Mouse (Mus musculus): ENCODE data around the gene Col4a2. TPM values are rescaled to one million over a fixed set of nuclear protein-coding genes. Genes with fewer than 3 reads are reported as not detected.

The Col4a2 gene
- polyA plus RNA-seq, 1 experiment from 2014 or later = 26.5 TPM

DNA sequence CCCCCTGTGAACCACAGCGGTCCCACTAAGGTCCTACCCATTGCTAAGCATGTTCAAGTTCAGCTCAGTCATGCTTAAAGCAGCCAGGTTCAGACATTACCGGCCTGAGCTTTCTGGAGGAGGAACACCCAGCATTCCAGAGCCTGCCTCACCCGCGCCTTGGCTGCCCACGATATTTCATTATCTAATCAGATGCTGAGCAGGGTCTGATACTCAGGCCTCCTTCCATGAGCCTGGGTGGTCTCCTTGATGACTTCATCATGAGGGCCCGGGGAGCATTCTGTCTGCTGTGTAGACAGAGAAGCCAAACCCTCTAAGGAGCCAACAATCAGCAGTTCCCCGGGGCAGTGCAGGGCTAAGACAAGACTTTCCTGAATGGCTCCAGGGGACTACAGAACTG, 80.6 kb downstream of the Col4a2 start:
- H3K36me3 ChIP-seq (ENCODE audit: control insufficient read depth, insufficient read depth, low read length) = no peaks in the 10 kb centered on the region
- peaks cover 2% of the 10 kb centered on the region; the same call in 1 of the 2 replicates for H3K4me1 ChIP-seq (ENCODE audit: control insufficient read depth, insufficient read depth, low read length)
- no peaks in the 10 kb centered on the region for H3K27me3 ChIP-seq (ENCODE audit: control insufficient read depth, insufficient read depth, low read length)
- no peak overlapping the region for H3K4me2 ChIP-seq (ENCODE audit: low read depth, severe bottlenecking)
- no peak for ATAC-seq (ENCODE audit: insufficient number of reproducible peaks, low FRiP score, low TSS enrichment, low read depth)
- 74% methylated on average over 7 of the region's 7 CpGs for WGBS
- no peaks in the 10 kb centered on the region for H3K9me3 ChIP-seq (ENCODE audit: control insufficient read depth, low read length)
- no peak overlapping the region for H3K9ac ChIP-seq (ENCODE audit: low read length)
- no peak overlapping the region for H3K27ac ChIP-seq (replicated peaks; ENCODE audit: low read depth, low read length)
- DNase-seq (ENCODE audit: low spot score) = no peak
- H3K4me3 ChIP-seq (ENCODE audit: low read depth, low read length) = no peak overlapping the region

DNA sequence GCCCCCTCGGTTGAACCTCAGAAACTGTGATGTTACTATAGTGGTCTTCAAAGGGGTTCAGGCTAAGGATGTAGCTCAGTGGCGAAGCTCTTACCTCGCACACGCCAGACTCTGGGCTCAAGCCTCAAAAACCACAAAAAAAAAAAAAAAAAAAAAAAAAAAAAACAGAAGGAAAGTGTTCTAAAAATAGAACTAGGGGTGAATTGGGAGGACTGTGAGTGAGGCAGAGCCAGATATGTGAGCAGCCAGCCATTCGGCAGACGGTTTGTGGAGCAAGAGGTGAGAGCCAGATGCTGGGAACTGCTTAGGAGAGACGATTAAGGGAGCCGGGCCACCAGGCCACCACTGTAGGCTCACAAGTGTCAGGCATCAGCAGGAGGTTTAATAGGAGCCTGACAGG, 81.0 kb downstream of the Col4a2 start:
- H3K4me1 ChIP-seq (ENCODE audit: control insufficient read depth, insufficient read depth, low read length) = peaks cover 2% of the 10 kb centered on the region; the same call in 1 of the 2 replicates
- no peak overlapping the region for H3K4me2 ChIP-seq (ENCODE audit: low read depth, severe bottlenecking)
- H3K4me3 ChIP-seq (ENCODE audit: low read depth, low read length) = no peak overlapping the region
- no peaks in the 10 kb centered on the region for H3K27me3 ChIP-seq (ENCODE audit: control insufficient read depth, insufficient read depth, low read length)
- 52% methylated on average over 8 of the region's 8 CpGs for WGBS
- H3K27ac ChIP-seq (replicated peaks; ENCODE audit: low read depth, low read length) = no peak overlapping the region; the same call in 1 of the 2 replicates
- H3K9ac ChIP-seq (ENCODE audit: low read length) = no peak overlapping the region
- no peak for ATAC-seq (ENCODE audit: insufficient number of reproducible peaks, low FRiP score, low TSS enrichment, low read depth)
- DNase-seq (ENCODE audit: low spot score) = no peak
- no peaks in the 10 kb centered on the region for H3K36me3 ChIP-seq (ENCODE audit: control insufficient read depth, insufficient read depth, low read length)
- H3K9me3 ChIP-seq (ENCODE audit: control insufficient read depth, low read length) = no peaks in the 10 kb centered on the region

DNA sequence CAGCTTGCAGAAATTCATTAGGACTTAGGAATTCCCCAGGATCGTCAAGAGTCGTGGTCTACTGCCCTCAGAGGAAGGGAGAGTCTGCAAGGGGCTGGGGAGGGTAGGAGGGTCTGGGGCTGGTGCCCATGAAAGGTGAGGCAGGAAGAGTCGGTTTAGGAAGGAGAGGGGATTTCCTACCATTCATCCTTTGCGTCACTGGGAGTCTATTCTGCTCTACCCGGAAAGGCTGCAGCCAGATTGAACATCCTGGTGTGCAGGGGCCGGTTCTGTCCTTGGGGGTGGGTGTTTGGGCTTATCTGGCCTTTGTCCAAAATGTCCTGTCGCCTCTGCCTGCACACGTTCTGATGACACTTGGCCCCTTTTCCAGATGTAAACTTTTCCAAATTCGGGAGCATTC, 82.2 kb downstream of the Col4a2 start:
- no peak for DNase-seq (ENCODE audit: low spot score)
- Histone ChIP-seq H3K4me2 (ENCODE audit: low read depth, severe bottlenecking) (no peak overlapping the region), H3K36me3 (ENCODE audit: control insufficient read depth, insufficient read depth, low read length) (no peaks in the 10 kb centered on the region), H3K27ac (replicated peaks; ENCODE audit: low read depth, low read length) (no peak overlapping the region), H3K9me3 (ENCODE audit: control insufficient read depth, low read length) (no peaks in the 10 kb centered on the region), H3K4me3 (ENCODE audit: low read depth, low read length) (no peak overlapping the region), H3K9ac (ENCODE audit: low read length) (no peak overlapping the region), H3K4me1 (ENCODE audit: control insufficient read depth, insufficient read depth, low read length) (peaks cover 2% of the 10 kb centered on the region; the same call in 1 of the 2 replicates), H3K27me3 (ENCODE audit: control insufficient read depth, insufficient read depth, low read length) (no peaks in the 10 kb centered on the region)
- WGBS = 78% methylated on average over 9 of the region's 9 CpGs
- ATAC-seq (ENCODE audit: insufficient number of reproducible peaks, low FRiP score, low TSS enrichment, low read depth) = no peak

DNA sequence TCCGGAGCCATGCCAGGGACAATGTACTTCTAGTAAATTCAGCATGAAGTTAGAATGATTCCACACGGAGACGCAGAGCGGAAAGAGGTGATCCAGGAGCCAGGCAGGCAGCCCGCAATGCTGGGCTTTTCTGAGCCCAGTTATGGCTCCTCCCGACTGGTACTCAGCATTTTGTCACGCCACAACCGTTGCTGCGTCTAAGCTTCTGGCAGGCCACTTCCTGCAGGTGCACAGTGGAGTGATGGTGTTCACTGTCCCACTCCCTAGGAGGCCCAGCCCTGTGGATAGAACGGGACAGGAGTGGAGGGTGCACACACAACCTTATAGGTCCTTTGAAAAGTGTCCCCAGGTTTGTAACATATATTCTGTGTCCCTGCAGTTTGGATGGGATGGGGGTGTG, 83.0 kb downstream of the Col4a2 start:
- H3K36me3 ChIP-seq (ENCODE audit: control insufficient read depth, insufficient read depth, low read length) = no peaks in the 10 kb centered on the region
- H3K4me2 ChIP-seq (ENCODE audit: low read depth, severe bottlenecking) = no peak overlapping the region
- no peaks in the 10 kb centered on the region for H3K27me3 ChIP-seq (ENCODE audit: control insufficient read depth, insufficient read depth, low read length)
- WGBS = 84% methylated on average over 10 of the region's 10 CpGs
- no peaks in the 10 kb centered on the region for H3K9me3 ChIP-seq (ENCODE audit: control insufficient read depth, low read length)
- H3K4me1 ChIP-seq (ENCODE audit: control insufficient read depth, insufficient read depth, low read length) = peaks cover 2% of the 10 kb centered on the region; the same call in 1 of the 2 replicates
- no peak overlapping the region for H3K4me3 ChIP-seq (ENCODE audit: low read depth, low read length)
- DNase-seq (ENCODE audit: low spot score) (no peak), ATAC-seq (ENCODE audit: insufficient number of reproducible peaks, low FRiP score, low TSS enrichment, low read depth) (no peak)
- peak overlapping the region; percentile 2; the same call in 1 of the 2 replicates for H3K9ac ChIP-seq (ENCODE audit: low read length)
- no peak overlapping the region for H3K27ac ChIP-seq (replicated peaks; ENCODE audit: low read depth, low read length)

DNA sequence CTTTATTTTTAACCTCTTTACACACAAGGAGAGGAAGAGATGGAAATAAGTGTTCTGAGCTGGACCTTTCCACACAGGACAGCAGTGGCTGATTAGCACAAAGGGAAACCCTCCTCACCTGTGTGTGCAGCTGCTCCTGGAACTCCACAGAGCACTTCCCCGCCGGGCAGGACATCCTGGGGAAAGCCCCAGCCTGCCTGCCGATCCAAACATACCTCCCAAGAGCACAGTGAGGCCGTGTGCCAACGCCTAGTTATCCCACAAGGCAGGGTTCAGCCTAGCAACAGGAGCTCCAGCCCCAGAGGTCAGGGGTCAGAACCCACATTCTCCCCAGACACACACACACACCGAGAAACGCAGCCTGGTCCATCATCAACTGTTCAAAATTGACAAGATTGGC, 83.5 kb downstream of the Col4a2 start:
- DNase-seq (ENCODE audit: low spot score) = no peak
- peaks cover 2% of the 10 kb centered on the region; the same call in 1 of the 2 replicates for H3K4me1 ChIP-seq (ENCODE audit: control insufficient read depth, insufficient read depth, low read length)
- no peak overlapping the region for H3K4me2 ChIP-seq (ENCODE audit: low read depth, severe bottlenecking)
- no peak overlapping the region for H3K4me3 ChIP-seq (ENCODE audit: low read depth, low read length)
- no peak overlapping the region for H3K27ac ChIP-seq (replicated peaks; ENCODE audit: low read depth, low read length)
- no peaks in the 10 kb centered on the region for H3K36me3 ChIP-seq (ENCODE audit: control insufficient read depth, insufficient read depth, low read length)
- no peaks in the 10 kb centered on the region for H3K9me3 ChIP-seq (ENCODE audit: control insufficient read depth, low read length)
- no peak overlapping the region for H3K9ac ChIP-seq (ENCODE audit: low read length)
- no peak for ATAC-seq (ENCODE audit: insufficient number of reproducible peaks, low FRiP score, low TSS enrichment, low read depth)
- no peaks in the 10 kb centered on the region for H3K27me3 ChIP-seq (ENCODE audit: control insufficient read depth, insufficient read depth, low read length)
- 81% methylated on average over 7 of the region's 7 CpGs for WGBS

DNA sequence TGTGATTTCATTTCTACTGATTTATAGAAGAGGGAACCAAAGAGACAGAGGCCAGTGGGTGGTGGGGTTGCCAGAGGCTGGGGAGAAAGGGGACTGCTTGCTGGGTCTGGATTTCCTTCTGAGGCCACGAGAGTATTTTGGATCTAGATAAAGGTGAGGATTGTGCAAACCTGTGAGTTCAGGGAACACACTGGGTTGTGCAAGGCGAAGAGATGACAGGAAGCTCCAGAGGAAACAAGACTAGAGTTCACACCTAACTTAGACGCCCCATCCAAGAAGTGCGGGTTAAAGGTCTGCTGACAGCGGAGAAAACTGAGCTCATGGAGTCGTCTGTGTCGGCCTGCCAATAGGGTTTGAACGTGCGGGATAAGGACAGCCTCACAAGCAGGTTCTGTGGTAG, 84.5 kb downstream of the Col4a2 start:
- H3K36me3 ChIP-seq (ENCODE audit: control insufficient read depth, insufficient read depth, low read length) = no peaks in the 10 kb centered on the region
- H3K4me3 ChIP-seq (ENCODE audit: low read depth, low read length) = no peak overlapping the region
- peaks cover 2% of the 10 kb centered on the region; the same call in 1 of the 2 replicates for H3K4me1 ChIP-seq (ENCODE audit: control insufficient read depth, insufficient read depth, low read length)
- H3K9me3 ChIP-seq (ENCODE audit: control insufficient read depth, low read length) = no peaks in the 10 kb centered on the region
- H3K9ac ChIP-seq (ENCODE audit: low read length) = no peak overlapping the region
- H3K27me3 ChIP-seq (ENCODE audit: control insufficient read depth, insufficient read depth, low read length) = no peaks in the 10 kb centered on the region
- no peak overlapping the region for H3K27ac ChIP-seq (replicated peaks; ENCODE audit: low read depth, low read length)
- WGBS = 88% methylated on average over 9 of the region's 9 CpGs
- no peak overlapping the region for H3K4me2 ChIP-seq (ENCODE audit: low read depth, severe bottlenecking)
- DNase-seq (ENCODE audit: low spot score) = no peak
- no peak for ATAC-seq (ENCODE audit: insufficient number of reproducible peaks, low FRiP score, low TSS enrichment, low read depth)

DNA sequence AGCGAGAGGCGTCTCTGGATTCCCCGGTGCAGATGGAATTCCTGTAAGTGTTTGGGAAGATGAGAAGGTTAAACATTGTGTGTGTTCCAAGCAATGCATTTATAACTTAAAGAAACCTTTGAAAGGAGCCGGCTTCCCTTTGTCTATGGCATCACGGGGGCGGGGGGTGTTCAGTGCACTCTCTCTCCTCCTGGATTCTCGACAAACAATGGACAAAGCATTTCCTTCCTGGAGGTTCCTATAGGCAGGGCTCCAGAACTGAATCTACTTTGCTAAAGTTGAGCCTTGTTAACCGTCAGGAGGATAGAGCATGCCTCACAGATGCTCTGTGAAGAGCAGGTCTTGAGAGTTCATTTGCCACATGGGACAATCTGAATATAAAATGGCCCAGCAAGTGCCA, 87.1 kb downstream of the Col4a2 start:
- no peaks in the 10 kb centered on the region for H3K27me3 ChIP-seq (ENCODE audit: control insufficient read depth, insufficient read depth, low read length)
- H3K4me2 ChIP-seq (ENCODE audit: low read depth, severe bottlenecking) = no peak overlapping the region
- no peaks in the 10 kb centered on the region for H3K4me1 ChIP-seq (ENCODE audit: control insufficient read depth, insufficient read depth, low read length)
- no peaks in the 10 kb centered on the region for H3K9me3 ChIP-seq (ENCODE audit: control insufficient read depth, low read length)
- WGBS = 80% methylated on average over 8 of the region's 8 CpGs
- no peak for DNase-seq (ENCODE audit: low spot score)
- no peak for ATAC-seq (ENCODE audit: insufficient number of reproducible peaks, low FRiP score, low TSS enrichment, low read depth)
- H3K4me3 ChIP-seq (ENCODE audit: low read depth, low read length) = no peak overlapping the region
- no peak overlapping the region for H3K27ac ChIP-seq (replicated peaks; ENCODE audit: low read depth, low read length)
- H3K9ac ChIP-seq (ENCODE audit: low read length) = no peak overlapping the region
- H3K36me3 ChIP-seq (ENCODE audit: control insufficient read depth, insufficient read depth, low read length) = no peaks in the 10 kb centered on the region

DNA sequence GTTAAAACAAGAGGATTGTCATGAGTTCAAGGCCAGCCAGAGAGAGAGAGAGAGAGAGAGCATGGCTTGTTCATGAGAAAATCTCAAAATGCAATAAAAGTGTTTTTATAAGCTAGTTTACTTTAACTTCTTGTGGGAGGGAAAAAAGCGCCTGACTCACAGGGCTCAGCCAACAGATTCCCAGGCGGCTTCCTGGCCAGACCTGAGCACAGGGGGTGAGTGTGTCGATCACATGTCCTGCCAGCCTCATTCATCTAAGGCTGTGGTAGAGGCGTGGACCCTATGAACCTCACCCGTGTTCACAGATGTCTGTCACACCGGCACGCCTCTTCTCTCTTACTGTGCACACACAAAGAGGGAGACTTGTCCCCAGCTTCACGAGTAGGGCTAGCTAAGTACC, 87.6 kb downstream of the Col4a2 start:
- Histone ChIP-seq H3K9ac (ENCODE audit: low read length) (no peak overlapping the region), H3K9me3 (ENCODE audit: control insufficient read depth, low read length) (no peaks in the 10 kb centered on the region), H3K27ac (replicated peaks; ENCODE audit: low read depth, low read length) (no peak overlapping the region), H3K4me2 (ENCODE audit: low read depth, severe bottlenecking) (no peak overlapping the region), H3K4me3 (ENCODE audit: low read depth, low read length) (no peak overlapping the region), H3K27me3 (ENCODE audit: control insufficient read depth, insufficient read depth, low read length) (no peaks in the 10 kb centered on the region), H3K4me1 (ENCODE audit: control insufficient read depth, insufficient read depth, low read length) (no peaks in the 10 kb centered on the region), H3K36me3 (ENCODE audit: control insufficient read depth, insufficient read depth, low read length) (no peaks in the 10 kb centered on the region)
- DNase-seq (ENCODE audit: low spot score) = no peak
- 82% methylated on average over 8 of the region's 8 CpGs for WGBS
- ATAC-seq (ENCODE audit: insufficient number of reproducible peaks, low FRiP score, low TSS enrichment, low read depth) = no peak

DNA sequence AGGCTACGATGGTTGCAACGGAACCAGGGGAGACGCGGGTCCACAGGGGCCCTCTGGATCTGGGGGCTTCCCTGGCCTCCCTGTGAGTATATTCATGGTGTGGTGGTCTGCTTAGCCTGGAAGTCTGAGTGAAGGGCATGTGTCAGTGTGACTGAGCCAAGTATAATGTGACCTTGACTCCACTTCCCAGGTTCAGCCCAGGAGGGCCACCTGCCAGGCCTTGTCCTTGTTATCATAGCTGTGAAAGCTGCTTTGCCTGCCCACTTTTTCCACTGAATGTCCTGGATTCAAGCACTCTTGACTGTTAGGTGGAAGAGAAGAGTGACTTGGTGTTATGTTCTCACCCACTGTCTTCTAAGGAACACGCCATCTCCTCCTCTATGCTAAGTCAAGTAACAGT, 88.6 kb downstream of the Col4a2 start:
- Histone ChIP-seq H3K27ac (replicated peaks; ENCODE audit: low read depth, low read length) (no peak overlapping the region), H3K27me3 (ENCODE audit: control insufficient read depth, insufficient read depth, low read length) (no peaks in the 10 kb centered on the region), H3K4me2 (ENCODE audit: low read depth, severe bottlenecking) (no peak overlapping the region), H3K4me3 (ENCODE audit: low read depth, low read length) (no peak overlapping the region), H3K9ac (ENCODE audit: low read length) (no peak overlapping the region), H3K36me3 (ENCODE audit: control insufficient read depth, insufficient read depth, low read length) (no peaks in the 10 kb centered on the region), H3K9me3 (ENCODE audit: control insufficient read depth, low read length) (no peaks in the 10 kb centered on the region), H3K4me1 (ENCODE audit: control insufficient read depth, insufficient read depth, low read length) (0 out of 2 replicates have a peak, but pooled peaks cover 2% of the 10 kb centered on the region)
- WGBS = 98% methylated on average over 5 of the region's 5 CpGs
- ATAC-seq (ENCODE audit: insufficient number of reproducible peaks, low FRiP score, low TSS enrichment, low read depth) = no peak
- no peak for DNase-seq (ENCODE audit: low spot score)
